Mouse (Mus musculus) lung, adult 10 weeks (tissue): ENCODE data around the gene Exoc6. TPM values are rescaled to one million over a fixed set of nuclear protein-coding genes. Genes with fewer than 3 reads are reported as not detected.

Experiments used
- polyA plus RNA-seq: library from polyadenylated mRNA; stranded (reverse); fragments of 350-450 nt; fragmentation: Illumina TruSeq; extraction: RNeasy Lipid Tissue Mini Kit (QIAGEN cat#74804); gene quantifications from one replicate; pipeline ENCODE4 v1.2.3, GENCODE M21; 2014; ENCODE audit warnings: low read depth, low replicate concordance; ENCODE audit not compliant: insufficient read depth

Gene Exoc6
- 11.3 TPM for polyA plus RNA-seq

GRCm38 (mm10) chr19:37550101-37551039 lies at the start of gene Exoc6:
Exoc6 (plus strand) TSS chr19:37550418.

GRCm38 (mm10) chr19:37685281-37685680 lies 135.1 kb downstream of the Exoc6 start, which contains the start of gene Cyp26c1:
Cyp26c1 (plus strand) TSS chr19:37685581.

DNA sequence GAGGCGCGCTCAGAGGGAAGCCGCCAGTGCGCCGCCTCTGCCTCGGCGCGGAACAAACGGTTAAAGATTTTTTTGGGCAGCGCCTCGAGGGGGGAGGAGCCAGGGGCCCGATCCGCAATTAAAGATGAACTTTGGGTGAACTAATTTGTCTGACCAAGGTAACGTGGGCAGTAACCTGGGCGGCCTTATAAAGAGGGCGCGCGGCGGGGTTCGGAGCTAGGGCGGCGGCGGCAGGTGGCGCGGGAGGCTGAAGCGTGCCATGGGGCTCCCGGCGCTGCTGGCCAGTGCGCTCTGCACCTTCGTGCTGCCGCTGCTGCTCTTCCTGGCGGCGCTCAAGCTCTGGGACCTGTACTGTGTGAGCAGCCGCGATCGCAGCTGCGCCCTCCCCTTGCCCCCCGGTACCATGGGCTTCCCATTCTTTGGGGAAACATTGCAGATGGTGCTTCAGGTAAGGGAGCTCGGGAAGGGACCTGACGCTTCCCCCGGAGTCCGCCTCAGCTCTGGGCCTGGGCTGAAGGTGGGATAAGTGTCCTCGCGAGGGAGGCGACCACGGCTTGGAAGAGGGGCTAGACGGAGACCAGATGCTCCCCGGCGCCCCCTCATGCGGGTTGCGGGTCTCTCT lies 147.5 kb downstream of the Exoc6 start, which contains the start of gene Cyp26a1:
TSS of gene Cyp26a1 (plus strand) at position 148 of the 622 bp plus-strand sequence.

Other genes with a start within 250 kb of the Exoc6 start
- 10.7 TPM for gene Ide, start 212.6 kb upstream of the Exoc6 start, polyA plus RNA-seq
- gene Kif11, start 174.0 kb upstream of the Exoc6 start, polyA plus RNA-seq: 0.71 TPM
- gene Hhex, start 115.6 kb upstream of the Exoc6 start, polyA plus RNA-seq: 16.3 TPM
- gene Cyp26c1, start 135.2 kb downstream of the Exoc6 start, polyA plus RNA-seq: not detected
- not detected for gene Cyp26a1, start 147.4 kb downstream of the Exoc6 start, polyA plus RNA-seq